Mouse (Mus musculus): ENCODE data around the gene Tpd52l1. TPM values are rescaled to one million over a fixed set of nuclear protein-coding genes. Genes with fewer than 3 reads are reported as not detected.

The Tpd52l1 gene
- total RNA-seq, 2 experiments from 2014 or later, result 26.5 to 30.3 TPM

Other genes starting within 250 kb of the Tpd52l1 start
- gene Hddc2, start 132.6 kb downstream of the Tpd52l1 start, total RNA-seq (2021), result 10 to 100 TPM; 36.8 to 45.7 TPM
- 1 to 10 TPM; 7.7 to 9.1 TPM for gene Rnf217, start 163.2 kb upstream of the Tpd52l1 start, total RNA-seq (2021)

All from adrenal gland, postnatal 10 days (tissue).